Mouse (Mus musculus): ENCODE data around the gene Gata3. TPM values are rescaled to one million over a fixed set of nuclear protein-coding genes. Genes with fewer than 3 reads are reported as not detected.

Gata3 gene
- polyA plus RNA-seq, 1 experiment from 2014 or later: 3.2 TPM

DNA sequence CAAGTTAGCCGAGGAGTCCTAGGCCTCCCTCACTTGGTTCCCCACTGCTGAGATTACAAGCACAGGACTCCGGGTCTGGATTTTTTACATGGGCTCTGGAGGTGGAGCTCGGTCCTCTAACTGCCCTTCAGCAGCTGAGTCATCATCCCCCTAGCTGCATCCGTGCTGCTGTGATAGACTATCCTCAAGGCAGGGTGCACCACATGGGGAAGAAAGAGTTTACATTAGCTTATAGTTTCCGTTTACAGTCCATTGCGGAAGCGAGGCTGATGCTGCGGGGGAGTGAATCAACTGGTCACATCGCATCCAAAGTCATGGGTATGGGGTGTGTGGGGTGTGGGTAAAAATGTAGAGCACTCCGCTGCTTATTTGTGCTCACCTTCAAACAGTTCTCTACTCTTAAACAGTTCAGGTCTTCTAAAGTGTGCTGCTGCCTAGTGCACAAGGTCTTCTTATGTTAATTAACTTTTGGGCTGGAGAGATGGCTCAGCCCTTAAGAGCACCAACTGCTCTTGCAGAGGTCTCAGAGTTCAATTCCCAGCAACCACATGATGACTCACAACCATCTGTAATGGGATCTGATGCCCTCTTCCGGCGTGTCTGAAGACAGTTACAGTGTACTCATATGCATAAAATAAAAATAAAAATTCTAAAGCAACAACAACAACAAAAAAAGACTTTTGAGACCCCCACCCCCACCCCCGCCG, 14.2 kb upstream of the Gata3 start:
- H3K4me1 ChIP-seq (ENCODE audit: control insufficient read depth, insufficient read depth, low read length): no peaks in the 10 kb centered on the region

GRCm38 (mm10) chr2:9897846-9898245, 8.0 kb upstream of the Gata3 start:
- WGBS: 15% methylated on average over 8 of the region's 8 CpGs
- H3K27me3 ChIP-seq (ENCODE audit: control insufficient read depth, insufficient read depth, low read length): peaks cover 61% of the 10 kb centered on the region
- H3K4me1 ChIP-seq (ENCODE audit: control insufficient read depth, insufficient read depth, low read length): no peaks in the 10 kb centered on the region
- no peak for ATAC-seq (ENCODE audit: insufficient read depth, low FRiP score)
- H3K4me3 ChIP-seq (replicated peaks; ENCODE audit: low read length): no peak overlapping the region
- no peak overlapping the region for H3K4me2 ChIP-seq (ENCODE audit: low read depth, low read length)
- no peak overlapping the region for H3K9ac ChIP-seq (ENCODE audit: low read length)
- no peaks in the 10 kb centered on the region for H3K9me3 ChIP-seq (replicated peaks; ENCODE audit: control insufficient read depth, low read length)
- no peak overlapping the region for H3K27ac ChIP-seq (ENCODE audit: low read length)
- H3K36me3 ChIP-seq (ENCODE audit: control insufficient read depth, insufficient read depth, low read length): no peaks in the 10 kb centered on the region

More for the DNA sequence above, 14.2 kb upstream of the Gata3 start:
- Histone ChIP-seq H3K4me2 (ENCODE audit: low read depth, low read length) (no peak overlapping the region), H3K27ac (ENCODE audit: low read length) (no peak overlapping the region), H3K4me3 (replicated peaks; ENCODE audit: low read length) (no peak overlapping the region), H3K9ac (ENCODE audit: low read length) (no peak overlapping the region), H3K9me3 (replicated peaks; ENCODE audit: control insufficient read depth, low read length) (no peaks in the 10 kb centered on the region), H3K27me3 (ENCODE audit: control insufficient read depth, insufficient read depth, low read length) (peaks cover 5% of the 10 kb centered on the region; the same call in 1 of the 2 replicates), H3K36me3 (ENCODE audit: control insufficient read depth, insufficient read depth, low read length) (no peaks in the 10 kb centered on the region)
- ATAC-seq (ENCODE audit: insufficient read depth, low FRiP score): peak; percentile 13; the same call in 1 of the 2 replicates
- 47% methylated on average over 14 of the region's 14 CpGs for WGBS

DNA sequence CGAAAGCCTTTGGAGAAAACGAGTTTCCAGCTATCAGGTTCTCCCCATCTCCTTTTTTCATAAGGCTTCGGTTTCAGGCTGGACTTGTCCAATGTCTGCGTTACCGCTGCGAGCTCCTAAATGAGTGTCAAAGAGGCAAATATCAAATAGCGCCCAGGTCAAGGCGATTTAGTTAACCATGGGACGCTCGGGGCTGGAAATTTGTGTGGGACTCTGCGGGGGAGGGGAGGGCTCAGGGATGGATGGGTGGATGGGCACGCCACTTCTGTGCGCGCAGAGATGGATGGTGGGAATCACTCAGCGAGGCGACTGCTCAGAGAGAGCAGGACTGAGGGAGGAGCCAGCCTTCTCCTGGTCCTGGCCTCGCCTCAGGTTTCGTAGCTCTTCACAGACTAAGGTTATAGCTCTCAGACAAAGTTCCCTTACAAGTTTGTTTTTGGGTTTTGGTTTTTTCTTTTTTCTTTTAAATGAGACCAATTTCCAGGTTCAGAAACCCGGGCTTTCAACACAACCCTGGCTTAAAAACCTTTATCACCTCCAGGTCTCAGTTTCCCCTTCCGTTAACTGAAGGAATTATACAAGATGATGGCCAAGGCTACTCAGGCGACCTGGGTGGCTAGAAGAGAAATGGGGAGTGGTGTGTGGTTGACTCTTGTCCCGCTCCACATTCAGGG, 6.4 kb upstream of the Gata3 start:
- Histone ChIP-seq H3K9ac (ENCODE audit: low read length) (no peak overlapping the region), H3K36me3 (ENCODE audit: control insufficient read depth, insufficient read depth, low read length) (no peaks in the 10 kb centered on the region), H3K27ac (ENCODE audit: low read length) (no peak overlapping the region), H3K4me3 (replicated peaks; ENCODE audit: low read length) (peak overlapping the region; percentile 5; the same call in 1 of the 2 replicates), H3K27me3 (ENCODE audit: control insufficient read depth, insufficient read depth, low read length) (peaks cover 72% of the 10 kb centered on the region), H3K9me3 (replicated peaks; ENCODE audit: control insufficient read depth, low read length) (no peaks in the 10 kb centered on the region), H3K4me2 (ENCODE audit: low read depth, low read length) (no peak overlapping the region), H3K4me1 (ENCODE audit: control insufficient read depth, insufficient read depth, low read length) (no peaks in the 10 kb centered on the region)
- 2% methylated on average over 22 of the region's 22 CpGs for WGBS
- ATAC-seq (ENCODE audit: insufficient read depth, low FRiP score): no peak

DNA sequence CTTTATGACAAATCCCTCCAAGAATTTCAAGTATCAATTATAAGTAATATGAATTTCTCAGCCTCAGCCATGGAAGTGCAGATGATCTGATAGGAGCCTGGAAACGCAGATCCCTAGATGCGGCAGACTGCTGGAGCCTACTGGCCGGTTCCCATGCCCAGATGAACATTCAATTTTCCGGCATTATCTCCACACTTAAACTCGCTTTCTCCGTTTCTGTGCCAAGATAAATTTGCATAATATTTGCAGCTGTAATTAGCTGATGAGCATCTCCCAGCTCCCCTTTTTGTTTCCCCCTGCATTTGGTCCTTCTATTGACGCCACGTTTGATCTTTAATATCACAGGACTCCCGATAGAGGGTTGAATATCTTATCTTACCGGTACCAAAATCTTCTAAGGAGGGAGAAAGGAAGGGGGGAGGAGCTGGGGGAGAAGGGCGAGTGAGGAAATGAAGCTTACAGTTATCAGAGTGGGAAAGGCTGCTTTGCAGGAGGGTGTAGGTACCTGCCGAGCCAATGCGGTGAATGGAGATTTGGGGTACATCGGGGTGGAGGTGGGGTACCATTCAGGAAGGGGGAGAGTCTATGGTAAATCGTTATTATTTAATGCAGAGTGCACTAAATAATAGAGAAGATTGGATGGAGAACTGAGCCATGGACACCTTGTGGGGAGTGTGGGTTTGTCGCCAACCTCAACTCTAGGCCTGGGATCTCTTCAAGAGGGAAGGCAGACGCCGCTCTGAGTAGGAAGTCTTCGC, 5.2 kb upstream of the Gata3 start:
- ATAC-seq (ENCODE audit: insufficient read depth, low FRiP score): no peak
- H3K9ac ChIP-seq (ENCODE audit: low read length): no peak overlapping the region
- no peak overlapping the region for H3K4me2 ChIP-seq (ENCODE audit: low read depth, low read length)
- 2% methylated on average over 19 of the region's 19 CpGs for WGBS
- H3K9me3 ChIP-seq (replicated peaks; ENCODE audit: control insufficient read depth, low read length): no peaks in the 10 kb centered on the region
- H3K27ac ChIP-seq (ENCODE audit: low read length): no peak overlapping the region
- no peaks in the 10 kb centered on the region for H3K36me3 ChIP-seq (ENCODE audit: control insufficient read depth, insufficient read depth, low read length)
- H3K4me3 ChIP-seq (replicated peaks; ENCODE audit: low read length): no peak overlapping the region
- H3K27me3 ChIP-seq (ENCODE audit: control insufficient read depth, insufficient read depth, low read length): peaks cover 79% of the 10 kb centered on the region
- H3K4me1 ChIP-seq (ENCODE audit: control insufficient read depth, insufficient read depth, low read length): no peaks in the 10 kb centered on the region

- Histone ChIP-seq H3K4me3 (replicated peaks; ENCODE audit: low read length) (no peak overlapping the region), H3K27me3 (ENCODE audit: control insufficient read depth, insufficient read depth, low read length) (peaks cover 83% of the 10 kb centered on the region), H3K4me1 (ENCODE audit: control insufficient read depth, insufficient read depth, low read length) (peaks cover 3% of the 10 kb centered on the region; the same call in 1 of the 2 replicates), H3K27ac (ENCODE audit: low read length) (no peak overlapping the region), H3K9me3 (replicated peaks; ENCODE audit: control insufficient read depth, low read length) (no peaks in the 10 kb centered on the region), H3K9ac (ENCODE audit: low read length) (no peak overlapping the region), H3K4me2 (ENCODE audit: low read depth, low read length) (no peak overlapping the region), H3K36me3 (ENCODE audit: control insufficient read depth, insufficient read depth, low read length) (no peaks in the 10 kb centered on the region)
- ATAC-seq (ENCODE audit: insufficient read depth, low FRiP score): no peak
- 6% methylated on average over 6 of the region's 6 CpGs for WGBS
These were observed 3.6 kb upstream of the Gata3 start for GRCm38 (mm10) chr2:9893272-9893953.

DNA sequence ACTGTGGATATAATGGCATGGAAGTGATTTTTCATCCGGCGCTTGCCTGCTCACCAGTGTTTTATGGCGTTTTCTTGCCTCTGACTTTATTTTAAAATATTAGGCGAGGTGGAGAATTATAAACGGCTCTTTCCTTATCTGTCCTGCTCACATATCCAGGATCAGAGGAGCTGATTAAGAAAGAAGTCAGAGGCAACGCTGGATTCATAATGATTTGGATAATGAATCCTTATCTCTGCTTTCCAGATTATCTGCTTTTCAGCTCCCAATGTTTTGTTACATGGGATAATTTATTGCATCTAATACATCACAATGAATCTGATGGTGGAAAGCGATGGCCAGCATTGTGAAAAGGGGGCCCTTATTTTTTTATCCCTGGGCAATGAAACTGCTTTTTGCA, 2.7 kb upstream of the Gata3 start:
- no peak overlapping the region for H3K9ac ChIP-seq (ENCODE audit: low read length)
- H3K4me3 ChIP-seq (replicated peaks; ENCODE audit: low read length): no peak overlapping the region
- no peak overlapping the region for H3K4me2 ChIP-seq (ENCODE audit: low read depth, low read length)
- WGBS: 6% methylated on average over 7 of the region's 7 CpGs
- H3K36me3 ChIP-seq (ENCODE audit: control insufficient read depth, insufficient read depth, low read length): no peaks in the 10 kb centered on the region
- ATAC-seq (ENCODE audit: insufficient read depth, low FRiP score): no peak
- H3K4me1 ChIP-seq (ENCODE audit: control insufficient read depth, insufficient read depth, low read length): peaks cover 3% of the 10 kb centered on the region; the same call in 1 of the 2 replicates
- no peak overlapping the region for H3K27ac ChIP-seq (ENCODE audit: low read length)
- peaks cover 84% of the 10 kb centered on the region for H3K27me3 ChIP-seq (ENCODE audit: control insufficient read depth, insufficient read depth, low read length)
- no peaks in the 10 kb centered on the region for H3K9me3 ChIP-seq (replicated peaks; ENCODE audit: control insufficient read depth, low read length)

DNA sequence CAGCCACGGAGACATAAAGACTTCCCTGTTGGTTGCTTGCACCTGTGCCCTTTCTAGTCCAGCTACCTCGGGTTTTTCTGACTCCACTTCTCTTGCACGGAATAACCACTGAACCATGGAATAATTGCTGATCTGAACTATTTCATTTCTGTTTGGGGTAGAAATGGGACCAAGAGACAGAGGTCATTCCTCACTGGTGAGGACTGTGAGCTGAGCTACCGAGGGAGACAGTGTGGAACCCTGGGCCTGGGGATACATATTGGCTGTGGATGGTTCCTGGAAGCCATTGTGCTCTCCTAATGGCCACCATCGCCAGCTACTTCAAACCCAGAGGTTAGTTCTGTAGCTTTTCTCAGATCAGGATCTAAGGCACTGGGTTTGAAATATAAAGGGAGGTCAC, 1.1 kb upstream of the Gata3 start:
- 4% methylated on average over 5 of the region's 5 CpGs for WGBS
- Histone ChIP-seq H3K4me2 (ENCODE audit: low read depth, low read length) (no peak overlapping the region), H3K27me3 (ENCODE audit: control insufficient read depth, insufficient read depth, low read length) (peaks cover 84% of the 10 kb centered on the region)

GRCm38 (mm10) chr2:9890251-9890650, 417 bp upstream of the Gata3 start:
- Histone ChIP-seq H3K4me3 (replicated peaks; ENCODE audit: low read length) (no peak overlapping the region), H3K27ac (ENCODE audit: low read length) (no peak overlapping the region)
- 7% methylated on average over 8 of the region's 8 CpGs for WGBS

More for the DNA sequence above, 1.1 kb upstream of the Gata3 start:
- Histone ChIP-seq H3K27ac (ENCODE audit: low read length) (no peak overlapping the region), H3K9me3 (replicated peaks; ENCODE audit: control insufficient read depth, low read length) (no peaks in the 10 kb centered on the region), H3K9ac (ENCODE audit: low read length) (no peak overlapping the region), H3K4me1 (ENCODE audit: control insufficient read depth, insufficient read depth, low read length) (peaks cover 3% of the 10 kb centered on the region; the same call in 1 of the 2 replicates), H3K4me3 (replicated peaks; ENCODE audit: low read length) (no peak overlapping the region), H3K36me3 (ENCODE audit: control insufficient read depth, insufficient read depth, low read length) (no peaks in the 10 kb centered on the region)
- ATAC-seq (ENCODE audit: insufficient read depth, low FRiP score): no peak

More at GRCm38 (mm10) chr2:9890251-9890650, 417 bp upstream of the Gata3 start:
- H3K27me3 ChIP-seq (ENCODE audit: control insufficient read depth, insufficient read depth, low read length): peaks cover 84% of the 10 kb centered on the region
- H3K9me3 ChIP-seq (replicated peaks; ENCODE audit: control insufficient read depth, low read length): no peaks in the 10 kb centered on the region
- H3K4me2 ChIP-seq (ENCODE audit: low read depth, low read length): no peak overlapping the region
- no peak overlapping the region for H3K9ac ChIP-seq (ENCODE audit: low read length)
- H3K4me1 ChIP-seq (ENCODE audit: control insufficient read depth, insufficient read depth, low read length): peaks cover 3% of the 10 kb centered on the region; the same call in 1 of the 2 replicates
- no peak for ATAC-seq (ENCODE audit: insufficient read depth, low FRiP score)
- no peaks in the 10 kb centered on the region for H3K36me3 ChIP-seq (ENCODE audit: control insufficient read depth, insufficient read depth, low read length)

All from stomach, embryonic 16.5 days (tissue).